ENCODE assay signal across 1 mouse cellular context in genomic region chr17:87446767-87447611, GRCm38 (mm10).
TF ChIP-seq lines count a peak whose summit lies in the region.

Gene Calm2 (minus strand): TSS chr17:87446935.

TF ChIP-seq in CH12.LX, 34 proteins besides CTCF, POLR2A, EP300 and RAD21 (continued from another document):
- TF ChIP-seq MAZ (IDR thresholded peaks at IDR 0.05; ENCODE audit: low read depth, low read length) (no peak; the same call in none of the 2 replicates), ZNF384 (IDR thresholded peaks at IDR 0.05; ENCODE audit: low read depth, low read length) (no peak; the same call in 1 of the 2 replicates), RCOR1 (conservative IDR thresholded peaks at IDR 0.05; ENCODE audit: low read depth, low read length) (no peak), HCFC1 (IDR thresholded peaks at IDR 0.05; ENCODE audit: low read depth, low read length) (peak; percentile 12), SMC3 (IDR thresholded peaks at IDR 0.05; ENCODE audit: low read depth, low read length) (peak; percentile 53)
